Mouse (Mus musculus): ENCODE data around the gene Aifm1. TPM values are rescaled to one million over a fixed set of nuclear protein-coding genes. Genes with fewer than 3 reads are reported as not detected.

Gene Aifm1
- polyA plus RNA-seq, 1 experiment, result 46.6 TPM

DNA sequence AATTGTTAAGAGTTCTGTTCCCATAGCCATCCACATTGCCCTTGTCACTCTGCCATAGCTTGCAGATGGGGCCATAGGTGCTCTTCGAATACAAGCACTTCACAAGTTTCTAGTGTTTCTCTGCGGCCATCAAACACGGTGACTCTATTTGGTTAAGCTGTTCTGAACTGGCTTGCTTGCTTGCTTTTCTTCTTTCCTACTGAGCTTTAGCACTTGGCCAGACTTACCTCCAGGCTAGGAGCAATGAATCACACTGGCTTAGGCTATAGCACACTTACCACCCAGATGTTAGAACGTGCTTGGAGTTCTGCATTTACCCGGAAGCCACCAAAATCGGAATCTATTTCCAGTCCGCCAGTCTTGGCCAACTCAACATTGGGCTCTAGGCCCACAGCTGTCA is 31.7 kb downstream of the Aifm1 start:
- peaks cover 45% of the 10 kb centered on the region for H3K36me3 ChIP-seq (ENCODE audit: control insufficient read depth, insufficient read depth)
- TF ChIP-seq MYOD1 (IDR thresholded peaks at IDR 0.05; ENCODE audit: control insufficient read depth, insufficient read length, low read depth) (no peak), MAX (IDR thresholded peaks at IDR 0.05) (no peak), USF1 (IDR thresholded peaks at IDR 0.05; ENCODE audit: low read depth) (no peak), CTCF (IDR thresholded peaks at IDR 0.05; ENCODE audit: control insufficient read depth, insufficient read depth, insufficient read length) (no peak), CEBPB (IDR thresholded peaks at IDR 0.05; ENCODE audit: low read depth) (no peak), MYOG (IDR thresholded peaks at IDR 0.05; ENCODE audit: control insufficient read depth, extremely low read depth, insufficient read length) (no peak), FOSL1 (IDR thresholded peaks at IDR 0.05; ENCODE audit: insufficient read depth, low read length, poor library complexity, severe bottlenecking) (no peak)

GRCm38 (mm10) chrX:48481095-48481494 is 32.3 kb downstream of the Aifm1 start:
- TF ChIP-seq CEBPB (IDR thresholded peaks at IDR 0.05; ENCODE audit: low read depth), result peak; percentile 12
- no peak for TF ChIP-seq MYOD1 (IDR thresholded peaks at IDR 0.05; ENCODE audit: control insufficient read depth, insufficient read length, low read depth)
- peaks cover 45% of the 10 kb centered on the region for H3K36me3 ChIP-seq (ENCODE audit: control insufficient read depth, insufficient read depth)

More for the DNA sequence above, 31.7 kb downstream of the Aifm1 start:
- Histone ChIP-seq H3K27me3 (ENCODE audit: control insufficient read depth, insufficient read depth, insufficient read length) (no peaks in the 10 kb centered on the region), H3K4me3 (ENCODE audit: insufficient read depth, poor library complexity, severe bottlenecking) (no peak overlapping the region), H3ac (ENCODE audit: control insufficient read depth, insufficient read length, low read depth) (no peak overlapping the region), H3K79me3 (ENCODE audit: low read depth) (no peaks in the 10 kb centered on the region), H3K79me2 (ENCODE audit: control insufficient read depth, insufficient read depth) (no peaks in the 10 kb centered on the region)

GRCm38 (mm10) chrX:48467355-48467946 is 45.9 kb downstream of the Aifm1 start:
- H3K79me3 ChIP-seq (ENCODE audit: low read depth), result no peaks in the 10 kb centered on the region
- no peaks in the 10 kb centered on the region for H3K79me2 ChIP-seq (ENCODE audit: control insufficient read depth, insufficient read depth)
- H3K27me3 ChIP-seq (ENCODE audit: control insufficient read depth, insufficient read depth, insufficient read length), result no peaks in the 10 kb centered on the region
- no peak overlapping the region for H3K4me3 ChIP-seq (ENCODE audit: insufficient read depth, poor library complexity, severe bottlenecking)
- TF ChIP-seq CTCF (IDR thresholded peaks at IDR 0.05; ENCODE audit: control insufficient read depth, insufficient read depth, insufficient read length) (no peak), FOSL1 (IDR thresholded peaks at IDR 0.05; ENCODE audit: insufficient read depth, low read length, poor library complexity, severe bottlenecking) (no peak), MYOG (IDR thresholded peaks at IDR 0.05; ENCODE audit: control insufficient read depth, extremely low read depth, insufficient read length) (no peak), USF1 (IDR thresholded peaks at IDR 0.05; ENCODE audit: low read depth) (no peak), MAX (IDR thresholded peaks at IDR 0.05) (no peak)
- no peaks in the 10 kb centered on the region for H3K36me3 ChIP-seq (ENCODE audit: control insufficient read depth, insufficient read depth)
- H3ac ChIP-seq (ENCODE audit: control insufficient read depth, insufficient read length, low read depth), result no peak overlapping the region

More at GRCm38 (mm10) chrX:48481095-48481494, 32.3 kb downstream of the Aifm1 start:
- H3K79me3 ChIP-seq (ENCODE audit: low read depth), result no peaks in the 10 kb centered on the region
- no peaks in the 10 kb centered on the region for H3K79me2 ChIP-seq (ENCODE audit: control insufficient read depth, insufficient read depth)
- H3K4me3 ChIP-seq (ENCODE audit: insufficient read depth, poor library complexity, severe bottlenecking), result no peak overlapping the region
- H3ac ChIP-seq (ENCODE audit: control insufficient read depth, insufficient read length, low read depth), result no peak overlapping the region
- no peaks in the 10 kb centered on the region for H3K27me3 ChIP-seq (ENCODE audit: control insufficient read depth, insufficient read depth, insufficient read length)

GRCm38 (mm10) chrX:48466174-48466573 is 47.2 kb downstream of the Aifm1 start:
- H3K4me3 ChIP-seq (ENCODE audit: insufficient read depth, poor library complexity, severe bottlenecking), result no peak overlapping the region
- TF ChIP-seq CEBPB (IDR thresholded peaks at IDR 0.05; ENCODE audit: low read depth) (peak; percentile 0), FOSL1 (IDR thresholded peaks at IDR 0.05; ENCODE audit: insufficient read depth, low read length, poor library complexity, severe bottlenecking) (no peak)
- no peak overlapping the region for H3ac ChIP-seq (ENCODE audit: control insufficient read depth, insufficient read length, low read depth)
- H3K79me3 ChIP-seq (ENCODE audit: low read depth), result no peaks in the 10 kb centered on the region
- no peaks in the 10 kb centered on the region for H3K27me3 ChIP-seq (ENCODE audit: control insufficient read depth, insufficient read depth, insufficient read length)
- no peaks in the 10 kb centered on the region for H3K79me2 ChIP-seq (ENCODE audit: control insufficient read depth, insufficient read depth)
- no peaks in the 10 kb centered on the region for H3K36me3 ChIP-seq (ENCODE audit: control insufficient read depth, insufficient read depth)

DNA sequence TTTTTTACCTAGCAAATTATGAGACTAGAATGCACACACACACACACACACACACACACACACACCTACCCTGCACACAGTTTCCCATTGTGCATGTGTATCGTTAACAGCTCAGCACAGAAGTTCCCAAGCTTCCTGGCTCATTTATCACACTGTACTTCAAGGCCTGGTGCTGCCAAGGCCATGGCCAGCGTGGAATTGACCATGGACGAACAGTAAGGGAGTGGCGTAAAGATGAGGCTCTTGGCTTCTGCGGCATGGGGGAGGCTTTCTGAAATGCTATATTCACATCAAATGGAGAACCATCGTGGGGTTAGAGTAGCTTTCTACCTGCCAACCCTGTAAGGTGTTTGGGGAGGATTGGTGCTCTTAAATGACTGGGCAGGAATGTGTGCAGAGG is 48.9 kb downstream of the Aifm1 start:
- H3K27me3 ChIP-seq (ENCODE audit: control insufficient read depth, insufficient read depth, insufficient read length), result no peaks in the 10 kb centered on the region
- H3K4me3 ChIP-seq (ENCODE audit: insufficient read depth, poor library complexity, severe bottlenecking), result no peak overlapping the region
- no peaks in the 10 kb centered on the region for H3K79me2 ChIP-seq (ENCODE audit: control insufficient read depth, insufficient read depth)
- H3ac ChIP-seq (ENCODE audit: control insufficient read depth, insufficient read length, low read depth), result no peak overlapping the region
- no peaks in the 10 kb centered on the region for H3K79me3 ChIP-seq (ENCODE audit: low read depth)
- H3K36me3 ChIP-seq (ENCODE audit: control insufficient read depth, insufficient read depth), result no peaks in the 10 kb centered on the region
- TF ChIP-seq MYOG (IDR thresholded peaks at IDR 0.05; ENCODE audit: control insufficient read depth, extremely low read depth, insufficient read length) (no peak), FOSL1 (IDR thresholded peaks at IDR 0.05; ENCODE audit: insufficient read depth, low read length, poor library complexity, severe bottlenecking) (no peak), MAX (IDR thresholded peaks at IDR 0.05) (no peak), MYOD1 (IDR thresholded peaks at IDR 0.05; ENCODE audit: control insufficient read depth, insufficient read length, low read depth) (no peak), USF1 (IDR thresholded peaks at IDR 0.05; ENCODE audit: low read depth) (no peak), CTCF (IDR thresholded peaks at IDR 0.05; ENCODE audit: control insufficient read depth, insufficient read depth, insufficient read length) (no peak), CEBPB (IDR thresholded peaks at IDR 0.05; ENCODE audit: low read depth) (no peak)

DNA sequence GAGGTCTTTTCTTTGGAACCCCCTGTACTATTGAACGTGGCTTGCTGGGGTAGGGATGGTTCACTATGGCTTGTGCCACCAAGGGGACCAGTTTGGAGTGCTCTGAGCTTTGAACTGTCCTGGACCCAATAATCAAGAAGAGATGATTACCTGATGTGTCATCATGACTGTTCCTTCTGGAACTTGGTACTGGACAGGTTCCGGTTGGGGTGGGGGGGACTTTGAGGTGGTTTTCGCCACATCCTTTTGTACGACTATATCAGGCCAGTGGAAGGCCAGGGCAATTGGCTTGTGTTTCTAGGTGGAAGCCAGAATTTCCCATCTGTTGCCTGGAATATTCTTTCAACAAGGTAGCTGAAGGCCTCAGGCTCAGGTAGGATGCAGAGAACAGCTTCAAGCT is 49.7 kb downstream of the Aifm1 start:
- TF ChIP-seq CTCF (IDR thresholded peaks at IDR 0.05; ENCODE audit: control insufficient read depth, insufficient read depth, insufficient read length) (no peak), FOSL1 (IDR thresholded peaks at IDR 0.05; ENCODE audit: insufficient read depth, low read length, poor library complexity, severe bottlenecking) (peak; percentile 8)
- Histone ChIP-seq H3K79me2 (ENCODE audit: control insufficient read depth, insufficient read depth) (no peaks in the 10 kb centered on the region), H3K4me3 (ENCODE audit: insufficient read depth, poor library complexity, severe bottlenecking) (no peak overlapping the region)

More for the DNA sequence above, 49.7 kb downstream of the Aifm1 start:
- Histone ChIP-seq H3K79me3 (ENCODE audit: low read depth) (no peaks in the 10 kb centered on the region), H3K36me3 (ENCODE audit: control insufficient read depth, insufficient read depth) (no peaks in the 10 kb centered on the region), H3ac (ENCODE audit: control insufficient read depth, insufficient read length, low read depth) (no peak overlapping the region), H3K27me3 (ENCODE audit: control insufficient read depth, insufficient read depth, insufficient read length) (no peaks in the 10 kb centered on the region)

Data from C2C12 (cell line).